Mouse (Mus musculus) E14TG2a.4 (cell line): ENCODE measurements at regions not wholly inside any gene's neighbourhood (a gene's known extent, or its start where the extent isn't known, plus 50 kb on each side); places are given as distances from the start of the nearest gene placed in this dataset.

ENCODE experiments used
- CTCF ChIP-seq: conservative IDR thresholded peaks from 2 replicates; pipeline ENCODE4 v1.5.1; 2014; ENCODE audit warnings: low read length
- NANOG ChIP-seq: IDR thresholded peaks from 2 replicates; pipeline ENCODE4 v1.6.1; 2014; ENCODE audit warnings: borderline replicate concordance, low read length, mixed read lengths
- POU5F1 ChIP-seq: IDR thresholded peaks from 2 replicates; pipeline ENCODE4 v1.6.1; 2014; ENCODE audit warnings: low read length, borderline replicate concordance

GRCm38 (mm10) chr9:78769168-78769567, 153.8 kb downstream of the Cd109 start:
- TF ChIP-seq POU5F1 (no peak), CTCF (peak; percentile 47), NANOG (no peak)
